Mouse (Mus musculus): ENCODE data around the gene Timeless. TPM values are rescaled to one million over a fixed set of nuclear protein-coding genes. Genes with fewer than 3 reads are reported as not detected.
A peak's percentile ranks its signal among the peaks of the same experiment; 100 is the strongest.
"Not testable (repeated sequence)": the region's sequence is repeated elsewhere in the genome, so short reads cannot be mapped to it uniquely, and the experiment has no call there.

Timeless gene
- polyA plus RNA-seq, 1 experiment from 2014 or later: 63.1 TPM

GRCm38 (mm10) chr10:128194551-128195461, 37.1 kb upstream of the Timeless start:
- Histone ChIP-seq H3K9ac (peak overlapping the region; percentile 66), H3K4me1 (peaks cover 9% of the 10 kb centered on the region), H3K9me3 (no peaks in the 10 kb centered on the region), H3K4me3 (peak overlapping the region; percentile 68), H3K36me3 (no peaks in the 10 kb centered on the region), H3K27ac (no peak overlapping the region), H3K4me2 (peak overlapping the region; percentile 98), H3K27me3 (peaks cover 19% of the 10 kb centered on the region)
- WGBS: under 1% methylated on average over 69 of the region's 79 CpGs
- ATAC-seq (ENCODE audit: borderline replicate concordance, extremely low read depth, low FRiP score, low TSS enrichment): peak; percentile 91

- no peak; the same call in 1 of the 2 replicates for ATAC-seq (ENCODE audit: borderline replicate concordance, extremely low read depth, low FRiP score, low TSS enrichment)
- 59% methylated on average over 6 of the region's 6 CpGs for whole genome bisulfite sequencing
- Histone ChIP-seq H3K4me1 (no peaks in the 10 kb centered on the region; the same call in 1 of the 2 replicates), H3K4me3 (no peak overlapping the region), H3K27ac (no peak overlapping the region), H3K27me3 (0 out of 2 replicates have a peak, but pooled peaks cover 3% of the 10 kb centered on the region), H3K9me3 (no peaks in the 10 kb centered on the region), H3K4me2 (no peak overlapping the region), H3K36me3 (no peaks in the 10 kb centered on the region), H3K9ac (no peak overlapping the region)
Observed at GRCm38 (mm10) chr10:128201856-128202255, 30.0 kb upstream of the Timeless start.

GRCm38 (mm10) chr10:128204941-128205340, 26.9 kb upstream of the Timeless start:
- no peaks in the 10 kb centered on the region; the same call in 1 of the 2 replicates for H3K4me1 ChIP-seq
- no peak overlapping the region for H3K27ac ChIP-seq
- H3K9ac ChIP-seq: no peak overlapping the region
- no peak overlapping the region for H3K4me3 ChIP-seq
- H3K36me3 ChIP-seq: no peaks in the 10 kb centered on the region
- H3K4me2 ChIP-seq: no peak overlapping the region
- WGBS: 68% methylated on average over 15 of the region's 15 CpGs
- H3K27me3 ChIP-seq: no peaks in the 10 kb centered on the region
- H3K9me3 ChIP-seq: no peaks in the 10 kb centered on the region
- no peak for ATAC-seq (ENCODE audit: borderline replicate concordance, extremely low read depth, low FRiP score, low TSS enrichment)

GRCm38 (mm10) chr10:128208326-128208725, 23.5 kb upstream of the Timeless start:
- 88% methylated on average over 10 of the region's 10 CpGs for WGBS
- Histone ChIP-seq H3K36me3 (no peaks in the 10 kb centered on the region), H3K4me3 (no peak overlapping the region)

GRCm38 (mm10) chr10:128209311-128210009, 22.4 kb upstream of the Timeless start:
- no peaks in the 10 kb centered on the region for H3K36me3 ChIP-seq
- WGBS: 90% methylated on average over 11 of the region's 11 CpGs
- no peak for ATAC-seq (ENCODE audit: borderline replicate concordance, extremely low read depth, low FRiP score, low TSS enrichment)
- H3K4me3 ChIP-seq: no peak overlapping the region
- H3K27me3 ChIP-seq: peaks cover 3% of the 10 kb centered on the region; the same call in 1 of the 2 replicates
- H3K9me3 ChIP-seq: no peaks in the 10 kb centered on the region
- H3K27ac ChIP-seq: no peak overlapping the region
- no peak overlapping the region for H3K4me2 ChIP-seq
- H3K4me1 ChIP-seq: peaks cover 18% of the 10 kb centered on the region
- H3K9ac ChIP-seq: no peak overlapping the region

More at GRCm38 (mm10) chr10:128208326-128208725, 23.5 kb upstream of the Timeless start:
- Histone ChIP-seq H3K9ac (no peak overlapping the region), H3K9me3 (no peaks in the 10 kb centered on the region), H3K27ac (no peak overlapping the region), H3K27me3 (peaks cover under 1% of the 10 kb centered on the region; the same call in 1 of the 2 replicates), H3K4me1 (peaks cover 18% of the 10 kb centered on the region), H3K4me2 (no peak overlapping the region)
- no peak for ATAC-seq (ENCODE audit: borderline replicate concordance, extremely low read depth, low FRiP score, low TSS enrichment)

- H3K4me2 ChIP-seq: 0 out of 2 replicates have a peak overlapping the region, but pooled peaks have one; percentile 74
- H3K27me3 ChIP-seq: peaks cover 3% of the 10 kb centered on the region; the same call in 1 of the 2 replicates
- H3K27ac ChIP-seq: no peak overlapping the region
- H3K4me3 ChIP-seq: no peak overlapping the region
- WGBS: 76% methylated on average over 2 of the region's 2 CpGs
- no peaks in the 10 kb centered on the region for H3K9me3 ChIP-seq
- peaks cover 18% of the 10 kb centered on the region for H3K4me1 ChIP-seq
- ATAC-seq (ENCODE audit: borderline replicate concordance, extremely low read depth, low FRiP score, low TSS enrichment): no peak
- no peak overlapping the region for H3K9ac ChIP-seq
- H3K36me3 ChIP-seq: no peaks in the 10 kb centered on the region
Observed at GRCm38 (mm10) chr10:128210131-128210530, 21.7 kb upstream of the Timeless start.

GRCm38 (mm10) chr10:128210954-128211353, 20.9 kb upstream of the Timeless start:
- no peak for ATAC-seq (ENCODE audit: borderline replicate concordance, extremely low read depth, low FRiP score, low TSS enrichment)

GRCm38 (mm10) chr10:128211390-128212108, 20.3 kb upstream of the Timeless start, which contains the start of gene Spryd4:
Gene Spryd4 (minus strand): TSS chr10:128211807.
- Histone ChIP-seq H3K4me1 (peaks cover 18% of the 10 kb centered on the region), H3K4me3 (peak within 1 kb of the TSS; percentile 66), H3K27me3 (peaks cover 3% of the 10 kb centered on the region; the same call in 1 of the 2 replicates), H3K9me3 (no peaks in the 10 kb centered on the region), H3K27ac (0 out of 2 replicates have a peak within 1 kb of the TSS, but pooled peaks have one; percentile 9), H3K36me3 (no peaks in the 10 kb centered on the region), H3K9ac (peak within 1 kb of the TSS; percentile 59), H3K4me2 (peak within 1 kb of the TSS; percentile 74)
- peak; percentile 95 for ATAC-seq (ENCODE audit: borderline replicate concordance, extremely low read depth, low FRiP score, low TSS enrichment)
- WGBS: under 1% methylated on average over 30 of the region's 30 CpGs

More at GRCm38 (mm10) chr10:128210954-128211353, 20.9 kb upstream of the Timeless start:
- no peak overlapping the region for H3K27ac ChIP-seq
- no peaks in the 10 kb centered on the region for H3K36me3 ChIP-seq
- peak overlapping the region; percentile 59 for H3K9ac ChIP-seq
- 16% methylated on average over 14 of the region's 14 CpGs for WGBS
- H3K4me2 ChIP-seq: peak overlapping the region; percentile 74
- no peaks in the 10 kb centered on the region for H3K9me3 ChIP-seq
- peaks cover 3% of the 10 kb centered on the region; the same call in 1 of the 2 replicates for H3K27me3 ChIP-seq
- H3K4me3 ChIP-seq: peak overlapping the region; percentile 66
- H3K4me1 ChIP-seq: peaks cover 18% of the 10 kb centered on the region

GRCm38 (mm10) chr10:128212148-128212547, 19.7 kb upstream of the Timeless start:
- Histone ChIP-seq H3K27ac (0 out of 2 replicates have a peak overlapping the region, but pooled peaks have one; percentile 9), H3K4me1 (peaks cover 18% of the 10 kb centered on the region), H3K4me3 (peak overlapping the region; percentile 66), H3K4me2 (peak overlapping the region; percentile 74), H3K36me3 (no peaks in the 10 kb centered on the region), H3K9me3 (no peaks in the 10 kb centered on the region), H3K27me3 (peaks cover 3% of the 10 kb centered on the region; the same call in 1 of the 2 replicates), H3K9ac (peak overlapping the region; percentile 59; the same call in 1 of the 2 replicates)
- no peak for ATAC-seq (ENCODE audit: borderline replicate concordance, extremely low read depth, low FRiP score, low TSS enrichment)
- 36% methylated on average over 6 of the region's 6 CpGs for WGBS

- H3K36me3 ChIP-seq: no peaks in the 10 kb centered on the region
- ATAC-seq (ENCODE audit: borderline replicate concordance, extremely low read depth, low FRiP score, low TSS enrichment): peak; percentile 41; the same call in 1 of the 2 replicates
- 2% methylated on average over 18 of the region's 18 CpGs for WGBS
- peaks cover 18% of the 10 kb centered on the region for H3K4me1 ChIP-seq
- peaks cover 3% of the 10 kb centered on the region; the same call in 1 of the 2 replicates for H3K27me3 ChIP-seq
- H3K27ac ChIP-seq: 0 out of 2 replicates have a peak overlapping the region, but pooled peaks have one; percentile 25
- peak overlapping the region; percentile 63 for H3K4me2 ChIP-seq
- H3K9ac ChIP-seq: 0 out of 2 replicates have a peak overlapping the region, but pooled peaks have one; percentile 8
- no peaks in the 10 kb centered on the region for H3K9me3 ChIP-seq
- peak overlapping the region; percentile 34 for H3K4me3 ChIP-seq
Observed at GRCm38 (mm10) chr10:128212871-128213323, 19.0 kb upstream of the Timeless start.

GRCm38 (mm10) chr10:128214112-128214511, 17.8 kb upstream of the Timeless start:
- ATAC-seq (ENCODE audit: borderline replicate concordance, extremely low read depth, low FRiP score, low TSS enrichment); H3K27me3 ChIP-seq; H3K27ac ChIP-seq; H3K4me2 ChIP-seq; H3K36me3 ChIP-seq; H3K4me3 ChIP-seq; H3K9me3 ChIP-seq; H3K9ac ChIP-seq: not testable (repeated sequence)
- peaks cover 18% of the 10 kb centered on the region for H3K4me1 ChIP-seq
- 79% methylated on average over 4 of the region's 4 CpGs for WGBS

Data from lung, embryonic 15.5 days (tissue).